Mouse (Mus musculus) hindbrain, embryonic 14.5 days (tissue): ENCODE results near the gene Ndp. TPM values are rescaled to one million over a fixed set of nuclear protein-coding genes. Genes with fewer than 3 reads are reported as not detected.

Experiments
- ATAC-seq: fragments of 200-750 bp; cut with Nextera tagmentation; 2 replicates; pipeline ENCODE4 v1.8.0; 2017; ENCODE audit warnings: moderate number of reproducible peaks, mild to moderate bottlenecking, moderate TSS enrichment, moderate library complexity; ENCODE audit not compliant: low FRiP score
- DNase-seq: peaks from one replicate; pipeline ENCODE4 v3.0.0-alpha.2; 2015; ENCODE audit warnings: low spot score
- H3K27ac ChIP-seq: fragments of 300-500 bp; sonication (generic); 2 replicates; pipeline ENCODE4 v1.5.1; 2014; ENCODE audit warnings: mild to moderate bottlenecking, moderate library complexity
- H3K27me3 ChIP-seq: fragments of 300-500 bp; sonication (generic); 2 replicates; pipeline ENCODE4 v1.6.1; 2014; ENCODE audit warnings: mild to moderate bottlenecking, low read length, mixed read lengths; ENCODE audit not compliant: control insufficient read depth, insufficient read depth
- H3K36me3 ChIP-seq: fragments of 300-500 bp; sonication (generic); replicated peaks from 2 replicates; pipeline ENCODE4 v1.6.1; 2014; ENCODE audit not compliant: control insufficient read depth, insufficient read depth
- H3K4me1 ChIP-seq: fragments of 300-500 bp; sonication (generic); replicated peaks from 2 replicates; pipeline ENCODE4 v1.6.1; 2014; ENCODE audit warnings: antibody characterized with exemption, low read length, mixed read lengths; ENCODE audit not compliant: control insufficient read depth, insufficient read depth
- H3K4me2 ChIP-seq: fragments of 300-500 bp; sonication (generic); replicated peaks from 2 replicates; pipeline ENCODE4 v1.6.1; 2014; ENCODE audit warnings: mild to moderate bottlenecking, moderate library complexity
- H3K4me3 ChIP-seq: fragments of 300-500 bp; sonication (generic); replicated peaks from 2 replicates; pipeline ENCODE4 v1.5.1; 2014; ENCODE audit warnings: mild to moderate bottlenecking, low read length
- H3K9ac ChIP-seq: fragments of 300-500 bp; sonication (generic); 2 replicates; pipeline ENCODE4 v1.6.1; 2014
- H3K9me3 ChIP-seq: fragments of 300-500 bp; sonication (generic); 2 replicates; pipeline ENCODE4 v1.6.1; 2016; ENCODE audit warnings: low read length; ENCODE audit not compliant: control insufficient read depth
- WGBS: fragments of 180-500 bp; shearing (Covaris S2); extraction: QIAGEN DNeasy Blood & Tissue Kit; methylation state at CpG from one replicate; pipeline ENCODE4 v1.1.7; 2014; 5-methylcytosine and 5-hydroxymethylcytosine counted together
- polyA plus RNA-seq: library from polyadenylated mRNA; unstranded; fragments of >200 nt; fragmentation: Nextera tagmentation; extraction: Ambion mirVana; gene quantifications from 2 replicates; pipeline ENCODE4 v1.2.1, GENCODE M21; 2014

The Ndp gene
- polyA plus RNA-seq, 1 experiment from 2014 or later: 7.3 TPM

GRCm38 (mm10) chrX:16867640-16868314 lies 43.8 kb downstream of the Ndp start:
- no peaks in the 10 kb centered on the region for H3K27me3 ChIP-seq
- no peaks in the 10 kb centered on the region for H3K4me1 ChIP-seq
- H3K9ac ChIP-seq: no peak overlapping the region
- H3K36me3 ChIP-seq: no peaks in the 10 kb centered on the region
- H3K27ac ChIP-seq: no peak overlapping the region
- no peak overlapping the region for H3K4me2 ChIP-seq
- DNase-seq (no peak), ATAC-seq (no peak)
- H3K4me3 ChIP-seq: no peak overlapping the region
- H3K9me3 ChIP-seq: no peaks in the 10 kb centered on the region

- ATAC-seq: no peak
- no peak for DNase-seq
Observed at GRCm38 (mm10) chrX:16860244-16860643, 51.3 kb downstream of the Ndp start.

GRCm38 (mm10) chrX:16846034-16846433 lies 65.5 kb downstream of the Ndp start:
- 91% methylated on average over 2 of the region's 2 CpGs for WGBS
- no peak for DNase-seq

More at GRCm38 (mm10) chrX:16860244-16860643, 51.3 kb downstream of the Ndp start:
- H3K4me3 ChIP-seq: no peak overlapping the region
- H3K36me3 ChIP-seq: no peaks in the 10 kb centered on the region
- no peak overlapping the region for H3K9ac ChIP-seq
- H3K9me3 ChIP-seq: no peaks in the 10 kb centered on the region
- H3K4me2 ChIP-seq: no peak overlapping the region
- no peaks in the 10 kb centered on the region for H3K4me1 ChIP-seq
- no peaks in the 10 kb centered on the region for H3K27me3 ChIP-seq
- H3K27ac ChIP-seq: no peak overlapping the region

GRCm38 (mm10) chrX:16841443-16841842 lies 70.1 kb downstream of the Ndp start:
- H3K36me3 ChIP-seq: no peaks in the 10 kb centered on the region
- H3K9ac ChIP-seq: no peak overlapping the region
- H3K9me3 ChIP-seq: no peaks in the 10 kb centered on the region
- H3K4me3 ChIP-seq: no peak overlapping the region
- ATAC-seq (no peak), DNase-seq (no peak)
- 83% methylated on average over 2 of the region's 2 CpGs for WGBS
- no peak overlapping the region for H3K27ac ChIP-seq
- H3K4me1 ChIP-seq: no peaks in the 10 kb centered on the region
- H3K4me2 ChIP-seq: no peak overlapping the region
- H3K27me3 ChIP-seq: no peaks in the 10 kb centered on the region

More at GRCm38 (mm10) chrX:16846034-16846433, 65.5 kb downstream of the Ndp start:
- no peak overlapping the region for H3K4me3 ChIP-seq
- no peak for ATAC-seq
- no peaks in the 10 kb centered on the region for H3K9me3 ChIP-seq
- no peak overlapping the region for H3K27ac ChIP-seq
- no peak overlapping the region for H3K4me2 ChIP-seq
- no peaks in the 10 kb centered on the region for H3K36me3 ChIP-seq
- no peaks in the 10 kb centered on the region for H3K4me1 ChIP-seq
- H3K9ac ChIP-seq: no peak overlapping the region
- no peaks in the 10 kb centered on the region for H3K27me3 ChIP-seq

GRCm38 (mm10) chrX:16837293-16837692 lies 74.3 kb downstream of the Ndp start:
- Histone ChIP-seq H3K4me1 (no peaks in the 10 kb centered on the region), H3K9me3 (no peaks in the 10 kb centered on the region), H3K9ac (no peak overlapping the region), H3K4me2 (no peak overlapping the region), H3K27ac (no peak overlapping the region), H3K4me3 (no peak overlapping the region), H3K36me3 (no peaks in the 10 kb centered on the region), H3K27me3 (no peaks in the 10 kb centered on the region)
- 96% methylated on average over 1 of the region's 1 CpGs for WGBS
- no peak for DNase-seq
- no peak for ATAC-seq

- Histone ChIP-seq H3K36me3 (no peaks in the 10 kb centered on the region), H3K9me3 (no peaks in the 10 kb centered on the region), H3K4me3 (no peak overlapping the region), H3K27me3 (no peaks in the 10 kb centered on the region), H3K4me1 (no peaks in the 10 kb centered on the region), H3K4me2 (no peak overlapping the region), H3K27ac (no peak overlapping the region), H3K9ac (no peak overlapping the region)
- DNase-seq: no peak
- ATAC-seq: no peak
Observed at GRCm38 (mm10) chrX:16836488-16837082, 75.0 kb downstream of the Ndp start.

Other genes with a start within 250 kb of the Ndp start
- 4.0 and 5.5 TPM in 2 replicates for gene Maob, start 94.4 kb downstream of the Ndp start, polyA plus RNA-seq